Mouse (Mus musculus) adrenal gland, adult 18-20 months (tissue): ENCODE data around the gene Man1b1. TPM values are rescaled to one million over a fixed set of nuclear protein-coding genes. Genes with fewer than 3 reads are reported as not detected.

Experiments
- DNase-seq, 2 experiments: peaks; one replicate each; pipeline ENCODE4 v3.0.0; 2021 to 2022; ENCODE audit warnings: low spot score in 2 of 2
- total RNA-seq, 2 experiments: library from RNA; stranded (reverse); gene quantifications; 1 replicate in 1 of 2; 2 replicates in 1 of 2; pipeline ENCODE4 v1.2.3; 2021

Man1b1 gene
- total RNA-seq, 2 experiments from 2014 or later = 59.0 to 63.2 TPM

DNA sequence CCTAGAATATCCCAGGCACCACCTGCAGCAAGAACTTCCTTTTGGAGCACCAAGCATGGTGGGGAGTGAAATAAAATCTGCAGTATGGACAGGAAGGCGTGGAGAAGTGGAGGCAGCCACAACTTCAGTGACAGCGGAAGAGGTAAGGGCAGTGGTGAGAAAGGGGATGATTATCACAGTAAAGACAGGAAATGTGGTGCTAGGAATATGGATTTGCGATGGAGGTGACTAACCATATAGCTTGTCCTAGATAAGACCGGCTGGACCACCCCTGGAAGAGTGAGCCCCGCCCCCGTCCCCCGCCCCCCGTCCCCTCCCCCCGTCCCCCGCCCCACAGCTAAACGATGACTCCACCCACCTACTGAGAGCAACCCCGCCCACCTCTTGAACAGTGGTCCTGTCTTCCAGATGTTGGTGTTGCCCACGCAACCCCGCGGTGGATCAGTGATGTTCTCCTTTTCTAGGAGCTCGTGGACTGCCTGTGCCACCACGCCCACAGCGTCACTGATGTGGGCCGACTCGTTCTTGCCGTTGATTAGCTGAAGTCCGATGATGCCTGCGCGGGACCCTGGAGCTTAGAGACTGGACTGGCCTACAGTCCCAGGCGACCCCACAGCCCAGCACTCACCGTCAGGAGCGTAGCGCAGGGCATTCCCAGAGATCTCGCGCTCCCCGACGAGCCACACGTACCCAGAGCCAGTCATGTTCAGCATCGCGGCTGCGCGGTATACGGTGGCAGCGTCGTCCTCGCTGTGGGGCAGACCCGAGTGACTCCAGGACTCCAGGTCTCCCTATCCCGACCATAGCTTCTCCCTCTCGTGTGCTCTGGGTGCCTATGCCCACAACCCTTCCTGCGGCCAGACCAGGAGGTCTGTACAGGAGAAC lies 27.2 kb upstream of the Man1b1 start:
- peak in 1 of 2 experiments; percentile 39 for DNase-seq

DNA sequence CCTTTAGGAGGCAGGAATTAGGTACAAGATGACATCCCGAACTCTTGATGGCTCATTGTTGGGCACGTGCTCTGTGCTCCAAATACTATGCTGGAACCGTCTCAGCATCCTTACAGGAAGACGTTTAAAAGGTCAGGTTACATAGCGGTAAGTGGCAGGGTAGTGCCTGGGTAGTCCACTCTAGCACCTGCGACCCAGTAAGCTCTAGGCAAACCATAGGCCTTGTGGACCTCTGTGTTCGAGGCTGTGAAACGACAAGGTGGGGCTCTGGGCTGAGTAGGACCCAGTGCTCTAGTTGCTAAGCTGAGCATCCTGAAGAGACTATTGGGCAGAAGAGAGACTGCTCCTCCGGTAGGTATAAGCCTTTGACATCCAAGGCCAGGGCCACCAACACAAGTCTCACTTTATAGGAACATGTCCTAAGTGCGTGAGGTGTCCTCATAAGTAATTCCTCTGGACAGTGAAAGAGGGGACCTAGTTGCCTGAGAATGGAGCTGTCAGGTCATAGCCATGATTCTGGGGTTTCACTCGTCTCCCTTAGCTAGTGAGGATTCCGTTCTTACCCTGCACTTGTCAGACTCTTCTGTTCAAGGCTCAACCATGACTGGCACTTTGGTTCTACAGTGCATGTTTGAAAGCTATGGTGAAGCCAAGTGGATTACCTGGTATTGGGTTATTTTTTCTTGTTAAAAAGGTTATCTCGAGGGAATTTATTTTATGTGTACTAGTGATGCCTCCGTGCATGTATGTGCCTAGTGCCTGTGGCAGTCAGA lies 26.4 kb upstream of the Man1b1 start:
- no peak for DNase-seq

DNA sequence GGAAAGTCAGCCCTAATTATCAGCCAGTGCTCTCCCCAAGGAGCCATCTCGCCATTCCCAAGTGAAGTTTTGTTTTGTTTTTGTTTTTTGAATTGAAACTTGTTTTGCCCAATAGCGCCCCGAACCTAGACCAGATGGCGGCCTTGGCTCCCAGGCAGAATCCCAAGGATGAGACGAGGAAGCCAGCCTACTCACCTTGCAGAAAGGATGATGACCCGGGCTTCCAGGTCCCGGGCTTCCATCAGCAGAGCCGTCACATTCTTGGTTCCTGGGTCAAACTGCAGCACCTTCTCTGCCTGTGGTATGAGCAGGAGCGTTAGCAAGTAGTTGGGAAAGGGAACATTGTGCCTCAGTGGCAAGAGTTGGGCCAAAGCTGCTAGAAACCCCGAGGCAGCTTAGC lies 22.0 kb upstream of the Man1b1 start:
- no peak for DNase-seq

DNA sequence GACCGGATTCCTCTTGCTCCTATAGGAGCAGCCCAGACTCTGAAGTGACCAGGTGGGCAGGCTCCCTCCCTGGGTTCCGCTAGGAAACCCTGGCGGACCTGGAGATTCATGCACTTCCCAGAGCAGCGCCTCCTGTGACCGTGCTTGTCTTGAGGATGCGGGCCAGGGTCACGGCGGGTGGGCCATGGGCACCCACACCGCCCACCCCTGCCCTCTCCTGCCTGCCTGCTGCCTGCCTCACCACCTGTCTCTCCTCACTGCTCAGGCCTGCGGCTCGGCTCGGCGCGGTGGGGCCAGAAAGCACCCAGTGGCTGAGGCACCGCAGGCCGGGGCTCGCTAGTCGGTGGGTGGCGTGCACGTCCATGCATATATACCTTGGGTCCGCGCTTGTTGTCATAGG lies 21.2 kb upstream of the Man1b1 start:
- no peak for DNase-seq

DNA sequence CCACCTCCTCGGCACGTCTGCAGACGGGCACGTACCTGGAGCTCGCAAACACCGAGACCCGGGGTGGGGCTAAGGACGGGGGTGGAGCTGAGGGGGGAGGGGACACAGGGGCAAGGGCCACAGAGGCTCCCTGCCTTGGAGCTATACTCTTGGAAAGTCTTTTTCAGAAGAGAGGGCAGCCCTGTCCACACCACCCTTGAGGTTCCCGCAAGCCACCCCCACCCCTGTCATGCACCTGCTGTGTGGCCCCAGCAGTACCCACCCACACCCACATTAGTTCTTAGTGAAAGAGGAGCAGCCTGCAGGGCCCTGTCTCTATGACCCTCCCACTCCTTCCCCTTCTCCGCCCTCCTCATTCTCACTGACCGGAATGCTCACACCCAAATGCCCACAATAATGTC lies 20.6 kb upstream of the Man1b1 start:
- no peak for DNase-seq

DNA sequence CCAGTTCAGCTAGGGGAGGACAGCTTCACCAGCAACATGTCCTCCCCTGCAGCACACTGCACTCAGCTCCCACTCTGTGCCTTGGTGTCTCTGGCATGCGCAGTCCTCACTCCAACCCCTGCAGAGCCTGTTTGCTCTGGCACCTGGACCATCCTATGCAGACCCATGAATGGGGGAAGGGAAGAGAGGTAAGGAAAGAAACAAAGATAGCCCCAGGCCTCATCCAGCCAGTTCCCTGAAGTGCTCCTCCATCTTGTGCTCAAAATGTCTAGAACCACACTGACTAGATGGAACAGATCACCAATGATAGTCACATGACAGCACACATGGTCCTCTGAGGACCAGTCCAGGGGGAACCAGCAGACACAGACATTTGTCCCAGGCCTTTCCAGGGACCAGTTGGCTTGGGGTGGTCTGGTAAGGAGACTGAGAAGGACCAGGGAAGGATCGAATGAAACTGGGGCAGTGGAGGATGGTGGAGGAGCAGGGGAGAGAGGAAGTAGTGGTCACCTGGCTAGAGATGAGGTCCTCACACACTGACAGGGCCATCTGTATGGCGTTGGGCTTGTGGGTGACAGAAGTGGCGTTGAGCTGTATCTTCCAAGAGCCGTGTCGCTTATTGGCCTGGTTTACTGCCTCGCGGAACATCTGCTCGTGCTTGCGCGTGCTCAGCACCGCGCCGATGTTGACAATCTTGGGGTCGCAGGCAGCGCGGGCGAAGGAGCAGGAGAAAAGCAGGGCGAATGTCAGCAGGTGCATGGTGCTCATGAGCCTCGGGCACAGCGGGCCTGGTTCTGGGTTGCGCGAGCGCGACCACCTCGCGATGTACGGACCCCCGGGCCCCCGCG lies 13.8 kb upstream of the Man1b1 start:
- no peak for DNase-seq

DNA sequence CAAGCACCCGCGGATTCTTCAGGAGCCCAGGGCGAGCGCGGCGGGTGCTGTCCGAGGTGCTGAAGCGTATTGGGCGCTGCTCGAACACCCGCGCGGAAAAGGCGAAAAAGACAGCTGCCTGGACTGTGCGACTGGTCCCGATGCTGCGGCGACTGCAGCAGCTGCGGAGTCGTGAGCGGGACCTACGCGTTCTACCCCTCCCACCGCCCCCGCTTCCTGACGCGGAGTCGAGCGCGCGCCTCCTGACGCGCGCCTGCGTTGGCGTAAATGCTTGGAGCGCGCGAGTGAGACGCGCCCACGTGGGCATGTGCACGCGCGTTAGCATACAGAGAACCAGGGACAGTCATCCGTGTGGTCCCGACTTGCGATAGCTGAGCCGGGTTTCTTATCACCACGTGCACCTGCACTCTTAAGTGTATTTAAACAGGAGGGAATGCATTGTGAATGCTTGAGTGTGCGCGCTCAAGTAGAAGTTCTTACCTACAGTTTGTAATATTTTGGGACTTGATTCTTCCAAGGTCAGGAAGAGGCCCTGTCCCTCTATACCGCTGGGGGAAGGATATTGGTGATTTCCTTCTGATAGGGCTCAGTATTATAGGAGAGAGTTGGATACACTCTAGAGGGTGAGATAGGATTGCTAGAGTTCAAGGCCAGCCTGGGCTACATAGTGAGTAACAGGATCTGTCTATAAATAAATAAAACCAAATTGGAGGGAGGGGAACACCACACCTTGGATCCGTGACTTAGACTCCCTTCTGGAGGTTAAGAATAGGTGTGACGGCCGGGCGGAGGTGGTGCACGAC lies 13.0 kb upstream of the Man1b1 start, which contains the start of gene Grin1:
TSS of gene Grin1 (minus strand) at position 217 of the 803 bp plus-strand sequence.
- DNase-seq = peak; percentile 63 to 67

DNA sequence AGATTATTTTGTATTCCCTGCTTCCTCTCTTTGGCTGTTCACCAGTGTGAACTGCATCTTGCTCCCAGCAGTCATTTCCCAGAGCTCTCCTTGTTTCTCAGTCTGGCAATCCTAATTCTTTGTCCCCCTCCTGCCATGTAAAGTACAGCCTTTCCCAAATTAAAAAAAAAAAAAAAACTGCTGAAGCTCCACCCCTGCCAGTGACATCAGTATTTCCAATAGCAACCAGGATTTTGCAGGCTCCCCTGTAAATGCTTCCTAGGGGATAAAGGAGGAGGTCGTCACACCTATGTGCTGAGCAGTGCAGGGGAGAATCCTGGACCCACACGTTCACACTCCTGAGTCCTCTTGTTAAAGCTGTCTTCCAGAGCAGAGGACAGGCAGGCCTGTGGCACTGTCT lies 12.1 kb upstream of the Man1b1 start:
- no peak for DNase-seq

DNA sequence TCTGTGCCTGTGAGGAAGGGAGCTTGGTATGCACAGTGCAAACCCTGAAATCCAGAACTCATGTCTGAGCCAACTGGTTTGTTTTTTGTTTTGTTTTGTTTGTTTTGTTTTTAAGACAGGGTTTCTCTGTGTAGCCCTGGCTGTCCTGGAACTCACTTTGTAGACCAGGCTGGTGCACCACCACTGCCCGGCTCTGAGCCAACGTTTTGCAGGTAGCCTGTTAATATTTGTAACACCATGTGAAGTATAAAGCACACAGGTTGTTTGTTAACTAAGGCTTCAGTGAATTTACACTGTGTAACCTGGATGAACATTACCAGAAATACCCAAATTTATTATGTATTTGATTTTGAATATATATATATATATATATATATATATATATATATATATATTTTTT lies 6.1 kb upstream of the Man1b1 start:
- DNase-seq = no peak

DNA sequence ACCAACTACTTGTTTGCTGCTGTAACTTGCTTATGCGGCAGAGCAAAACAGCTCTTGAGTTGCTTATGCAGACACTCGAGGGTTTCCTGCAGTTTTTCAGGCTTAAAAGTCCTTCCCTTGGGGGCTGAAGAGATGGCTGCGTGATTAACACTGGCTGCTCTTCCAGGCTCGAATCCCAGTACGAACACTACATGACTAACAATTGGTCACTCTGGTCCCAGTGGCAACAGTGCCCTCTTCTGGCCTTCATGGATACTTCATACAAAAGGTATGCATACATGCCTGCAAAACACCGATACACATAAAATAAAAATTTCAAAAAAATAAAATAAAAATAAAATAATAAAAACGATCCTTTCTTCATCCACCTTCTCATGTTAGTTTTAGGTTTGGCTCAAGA lies 3.7 kb upstream of the Man1b1 start:
- DNase-seq = no peak

DNA sequence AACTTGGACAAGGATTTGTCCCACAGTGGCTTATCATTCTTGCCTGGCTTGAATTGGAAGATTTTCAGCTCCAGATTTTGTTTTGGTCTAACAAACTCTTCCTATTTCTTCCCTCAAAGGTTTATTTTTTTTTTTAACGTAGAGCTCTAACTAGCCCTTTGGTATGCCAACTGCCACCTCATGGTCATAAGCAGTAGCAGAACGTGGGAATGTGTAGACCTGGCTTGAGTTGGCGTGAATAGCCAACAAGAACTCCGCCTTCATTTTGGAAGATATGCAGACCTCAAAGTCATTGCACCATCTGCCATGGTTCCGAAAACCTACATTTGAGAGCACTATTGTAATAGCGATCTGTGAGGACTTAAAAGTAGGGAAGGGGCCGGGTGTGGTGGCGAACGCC lies 668 bp upstream of the Man1b1 start:
- DNase-seq = no peak

DNA sequence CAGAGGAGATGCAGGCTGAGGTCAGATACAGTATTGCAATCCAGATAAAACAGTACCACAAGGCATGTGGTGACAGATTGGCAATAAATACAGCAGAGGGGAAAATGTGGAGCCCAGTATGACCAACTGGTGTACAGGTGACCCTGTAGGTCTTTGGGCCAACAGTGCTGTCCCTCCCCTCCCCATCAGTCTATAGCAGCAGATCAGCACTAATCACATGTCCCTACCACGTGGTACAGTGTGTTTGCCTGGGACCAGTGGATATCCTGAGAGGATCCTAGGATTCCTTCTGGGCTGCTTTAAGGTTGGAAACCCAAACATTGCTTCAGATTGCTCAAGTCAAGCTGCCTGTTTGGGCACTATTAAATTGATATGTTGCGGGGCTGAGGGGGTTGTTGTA lies 1.4 kb downstream of the Man1b1 start:
- no peak for DNase-seq

DNA sequence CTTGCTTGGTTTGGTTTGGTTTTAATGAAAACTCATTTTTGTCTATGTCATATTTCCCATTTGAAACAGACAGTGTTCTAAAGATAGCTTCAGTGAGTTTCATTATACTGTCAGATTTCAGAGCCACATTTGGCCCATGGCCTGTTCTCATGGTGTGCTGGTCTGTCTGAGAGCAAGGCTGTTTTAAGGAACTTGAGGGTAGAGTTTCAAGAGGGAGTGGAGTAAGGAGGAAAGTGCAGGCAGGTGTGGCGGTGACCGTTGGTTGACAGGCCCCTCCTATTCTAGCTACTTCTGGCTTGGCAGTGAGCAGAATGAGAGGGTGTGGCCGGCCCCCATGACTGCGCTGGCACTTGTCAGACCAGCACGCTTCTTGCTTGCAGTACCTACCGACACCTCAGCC lies 6.2 kb downstream of the Man1b1 start:
- no peak for DNase-seq

DNA sequence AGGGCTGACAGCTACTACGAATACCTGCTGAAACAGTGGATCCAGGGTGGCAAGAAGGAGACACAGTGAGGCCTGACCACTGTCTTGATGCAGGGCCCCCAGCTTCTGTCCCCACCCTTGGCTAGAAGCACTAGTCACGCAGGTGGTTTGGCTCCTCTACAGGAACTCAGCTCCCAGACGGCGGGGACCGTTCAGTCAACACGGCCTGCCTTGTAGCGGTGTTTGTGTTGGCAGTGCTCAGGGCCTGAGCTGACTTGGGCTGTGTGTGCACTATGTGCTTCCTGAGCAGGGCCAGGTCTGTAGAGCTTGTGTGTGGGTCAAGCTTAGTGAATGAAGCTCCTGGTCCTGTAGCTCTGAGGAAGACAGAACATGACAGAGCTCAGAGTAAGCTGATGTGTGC lies 16.0 kb downstream of the Man1b1 start:
- no peak for DNase-seq

DNA sequence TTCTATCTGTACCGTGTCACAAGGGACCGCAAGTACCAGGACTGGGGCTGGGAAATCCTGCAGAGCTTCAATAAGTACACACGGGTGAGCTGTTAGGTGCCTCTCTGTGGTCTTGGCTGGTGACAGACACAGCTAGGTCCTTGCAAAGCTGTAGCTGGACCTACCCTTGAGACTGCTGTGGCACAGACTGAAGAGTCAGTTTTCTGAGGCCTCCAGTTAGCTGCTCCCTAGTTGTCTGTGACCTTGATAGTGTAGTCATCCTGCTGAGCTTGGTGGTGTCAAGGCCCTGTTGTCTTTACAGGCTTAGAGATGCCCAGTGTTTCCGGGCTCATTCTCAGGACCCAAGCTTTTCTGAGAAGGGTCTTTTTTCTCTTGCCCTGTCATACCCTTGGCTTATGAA lies 17.4 kb downstream of the Man1b1 start:
- no peak for DNase-seq

DNA sequence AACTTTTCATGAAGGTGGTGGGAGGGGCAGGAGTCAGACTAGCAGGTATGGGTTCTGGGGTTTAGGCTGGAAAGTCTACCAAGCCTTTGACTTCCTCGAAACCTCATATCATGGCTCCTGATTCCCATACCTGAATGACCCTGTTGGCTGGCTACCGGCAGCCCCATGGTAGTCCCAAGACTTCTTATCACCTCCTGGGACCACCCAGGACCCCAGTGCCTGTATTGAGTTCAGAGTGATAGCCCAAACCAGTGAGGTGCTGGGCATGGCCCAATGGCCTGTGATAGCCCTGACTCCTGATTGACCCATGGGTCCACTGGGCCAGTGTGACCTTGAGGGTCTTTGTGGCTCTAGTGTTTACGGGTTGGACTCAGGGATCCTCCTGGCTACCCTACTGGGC lies 18.6 kb downstream of the Man1b1 start:
- DNase-seq = no peak

DNA sequence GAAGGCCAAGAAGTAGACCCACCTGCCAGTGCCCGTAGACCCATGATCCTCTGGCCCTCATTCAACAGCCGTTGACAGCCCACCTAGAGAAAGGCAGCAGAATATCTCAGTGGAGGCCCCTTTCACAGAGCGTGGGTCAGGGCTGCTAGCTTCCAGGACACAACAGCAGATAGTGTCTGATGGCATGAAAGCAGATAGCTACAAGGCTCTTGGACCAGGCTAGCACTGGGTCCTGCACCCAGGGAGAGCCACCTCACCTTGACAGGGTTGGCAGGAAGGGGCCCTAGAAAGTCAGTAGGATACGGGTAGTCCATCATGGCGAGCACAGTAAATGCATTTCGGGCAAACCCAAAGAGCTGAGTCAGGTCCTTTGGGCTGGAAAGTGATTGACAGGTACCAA lies 22.1 kb downstream of the Man1b1 start:
- DNase-seq = no peak

DNA sequence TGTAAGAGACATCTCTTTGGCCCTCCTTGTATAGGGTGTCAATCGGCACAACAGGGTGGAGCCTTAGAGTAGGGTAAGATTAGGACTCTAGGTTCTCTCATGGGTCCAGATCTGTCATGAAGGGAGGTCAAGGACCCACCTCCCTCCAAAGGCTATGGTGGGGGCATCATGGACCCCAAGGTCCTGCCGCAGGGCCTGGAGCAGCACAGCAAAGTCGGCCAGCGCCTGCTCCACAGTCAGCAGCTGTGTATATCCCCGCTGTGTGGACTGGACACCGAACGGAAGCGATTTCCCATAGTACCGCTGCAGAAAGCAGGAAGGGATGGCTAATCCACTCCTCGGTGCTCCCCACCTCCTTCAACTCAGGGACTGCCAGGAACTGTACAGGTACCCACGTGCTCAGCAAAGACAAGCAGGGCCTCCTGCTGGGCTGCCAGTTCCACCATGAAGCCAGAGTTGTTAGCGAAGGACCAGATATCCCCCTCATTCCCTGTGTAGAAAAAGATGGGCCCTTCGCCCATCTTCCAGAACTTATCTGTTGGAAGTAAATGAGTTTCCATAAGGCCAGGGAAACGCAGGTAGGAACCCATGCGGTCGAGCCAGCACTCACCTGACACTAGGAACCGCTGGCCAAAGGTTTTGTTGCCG lies 23.4 kb downstream of the Man1b1 start:
- no peak for DNase-seq

DNA sequence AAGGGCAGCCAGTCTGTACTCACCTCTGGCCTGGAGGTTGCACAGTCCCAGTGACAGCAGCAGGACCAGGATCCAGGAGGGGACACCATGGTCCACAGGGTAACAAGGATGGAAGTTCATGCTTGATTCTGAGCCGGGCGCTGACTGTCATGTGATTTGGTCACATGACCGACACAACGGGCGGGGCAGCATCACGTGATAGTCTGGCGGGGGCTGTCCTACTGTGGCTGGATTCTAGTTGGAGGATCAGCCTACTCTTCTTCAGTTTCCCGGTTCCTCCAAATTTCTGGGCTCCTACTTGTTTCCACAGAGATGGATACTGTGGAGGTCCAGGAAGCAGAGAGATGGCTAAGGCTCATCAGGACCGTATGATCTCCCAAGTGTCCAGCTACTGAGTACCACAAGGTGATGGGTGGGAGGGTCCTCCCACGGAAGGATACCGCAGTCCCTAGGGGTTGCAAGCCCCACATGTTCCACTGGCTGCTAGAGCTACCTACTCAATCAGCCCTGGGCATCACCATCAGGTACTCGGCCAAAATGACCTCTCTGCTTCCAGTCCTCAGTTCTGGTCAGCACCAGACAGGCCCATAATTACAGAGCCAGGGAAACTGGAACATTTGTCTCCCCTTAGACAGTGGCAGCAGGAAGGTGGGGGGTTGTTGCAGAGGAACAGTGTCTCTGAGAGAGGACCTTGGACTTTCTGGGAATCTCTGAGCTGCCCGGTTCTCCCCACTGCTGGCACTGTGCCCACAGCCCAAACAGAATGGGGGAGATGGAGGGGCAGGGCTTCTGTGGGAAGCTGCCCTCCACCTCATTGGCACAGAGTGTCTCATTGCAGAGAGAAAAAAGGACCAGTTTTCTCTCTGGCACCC lies 24.3 kb downstream of the Man1b1 start, which contains the start of gene Dpp7:
TSS of gene Dpp7 (minus strand) at position 152 of the 872 bp plus-strand sequence.
- peak; percentile 52 to 68 for DNase-seq
